ENCODE assay signal across 8 mouse cellular contexts in genomic region chr15:78403896-78404295, GRCm38 (mm10). TPM values are rescaled to one million over a fixed set of nuclear protein-coding genes. Genes with fewer than 3 reads are reported as not detected.
DNase-seq lines count a peak whose midpoint lies in the region; ATAC-seq and TF ChIP-seq lines count a peak whose summit lies in the region.
"Had no signal": no experiment of that assay in that cellular context is flagged by ENCODE, and none has a peak within 500 bp of the region (broad histone marks: within the 10 kb centered on the region; RNA-seq: fewer than 3 reads in every experiment).

No protein-coding gene starts in this region.

- no peaks in the 10 kb centered on the region for H3K36me3 ChIP-seq in forebrain, embryonic 12.5 days (replicated peaks)
- H3K36me3 ChIP-seq in liver, embryonic 12.5 days: peaks cover 13% of the 10 kb centered on the region
- H3K36me3 ChIP-seq in stomach, postnatal 0 days (ENCODE audit: control insufficient read depth, insufficient read depth, low read length): no peaks in the 10 kb centered on the region

- WGBS in forebrain, embryonic 12.5 days: 53% methylated on average over 1 of the region's 1 CpGs
- WGBS in liver, embryonic 12.5 days (ENCODE audit: insufficient replicate concordance): 63% methylated on average over 1 of the region's 1 CpGs
- WGBS in stomach, postnatal 0 days: 5% methylated on average over 1 of the region's 1 CpGs

- H3K4me3 ChIP-seq in forebrain, embryonic 12.5 days (replicated peaks): no peak overlapping the region
- H3K4me3 ChIP-seq in liver, embryonic 12.5 days: peak overlapping the region; percentile 85
- H3K4me3 ChIP-seq in stomach, postnatal 0 days (ENCODE audit: low read depth, low read length): 0 out of 2 replicates have a peak overlapping the region, but pooled peaks have one; percentile 10

- no peak overlapping the region for H3K27ac ChIP-seq in forebrain, embryonic 12.5 days
- H3K27ac ChIP-seq in liver, embryonic 12.5 days: peak overlapping the region; percentile 99
- peak overlapping the region; percentile 66 for H3K27ac ChIP-seq in stomach, postnatal 0 days (replicated peaks)

- peaks cover 42% of the 10 kb centered on the region for H3K4me1 ChIP-seq in forebrain, embryonic 12.5 days
- peaks cover 72% of the 10 kb centered on the region for H3K4me1 ChIP-seq in liver, embryonic 12.5 days
- peaks cover 21% of the 10 kb centered on the region for H3K4me1 ChIP-seq in stomach, postnatal 0 days (replicated peaks; ENCODE audit: control insufficient read depth, insufficient read depth)

- H3K27me3 ChIP-seq in forebrain, embryonic 12.5 days: peaks cover 11% of the 10 kb centered on the region
- peaks cover 14% of the 10 kb centered on the region for H3K27me3 ChIP-seq in liver, embryonic 12.5 days (replicated peaks)
- H3K27me3 ChIP-seq in stomach, postnatal 0 days (ENCODE audit: control insufficient read depth, insufficient read depth, low read length): no peaks in the 10 kb centered on the region

- DNase-seq in retina, postnatal 1 day: peak; percentile 61
- DNase-seq in retina, embryonic 14.5 days (ENCODE audit: low spot score): no peak
- peak; percentile 74 for DNase-seq in heart, postnatal 4 days
- peak; percentile 57 for DNase-seq in stomach, postnatal 0 days (ENCODE audit: low spot score)
- no peak for DNase-seq in thymus, postnatal 0 days (ENCODE audit: low spot score)

- no peak for TF ChIP-seq CTCF in stomach, postnatal 0 days (IDR thresholded peaks at IDR 0.05; ENCODE audit: low read depth)

- no peak for ATAC-seq in forebrain, embryonic 12.5 days (ENCODE audit: low FRiP score)
- ATAC-seq in liver, embryonic 12.5 days: no peak
- ATAC-seq in stomach, postnatal 0 days (ENCODE audit: low FRiP score, low TSS enrichment): no peak

- peak overlapping the region; percentile 15; the same call in 1 of the 2 replicates for H3K4me2 ChIP-seq in forebrain, embryonic 12.5 days
- peak overlapping the region; percentile 93 for H3K4me2 ChIP-seq in liver, embryonic 12.5 days
- H3K4me2 ChIP-seq in stomach, postnatal 0 days (replicated peaks; ENCODE audit: low read depth): peak overlapping the region; percentile 81

- no peaks in the 10 kb centered on the region for H3K9me3 ChIP-seq in forebrain, embryonic 12.5 days
- H3K9me3 ChIP-seq in liver, embryonic 12.5 days (replicated peaks): no peaks in the 10 kb centered on the region
- no peaks in the 10 kb centered on the region for H3K9me3 ChIP-seq in stomach, postnatal 0 days (ENCODE audit: control insufficient read depth, low read length)

- no peak for TF ChIP-seq EP300 in stomach, postnatal 0 days (optimal IDR thresholded peaks at IDR 0.05)

- H3K9ac ChIP-seq in forebrain, embryonic 12.5 days: no peak overlapping the region
- H3K9ac ChIP-seq in liver, embryonic 12.5 days: peak overlapping the region; percentile 96
- peak overlapping the region; percentile 45; the same call in 1 of the 2 replicates for H3K9ac ChIP-seq in stomach, postnatal 0 days (ENCODE audit: low read length)

RNA-seq across cellular contexts. Expression of gene Tst, which starts 1.8 kb away (rescaled TPM):
- 10.1 and 10.3 TPM in 2 replicates for polyA plus RNA-seq in forebrain, embryonic 12.5 days (2016; fragmentation: Nextera tagmentation; extraction: Ambion mirVana)
- 10 to 100 TPM; 16.9 to 20.1 TPM for total RNA-seq in heart, postnatal 4 days (2021)
- 84.9 and 92.8 TPM in 2 replicates for polyA plus RNA-seq in liver, embryonic 12.5 days (2016; fragmentation: Nextera tagmentation; extraction: Ambion mirVana)
- polyA plus RNA-seq in stomach, postnatal 0 days (2015; fragmentation: Nextera tagmentation; extraction: Ambion mirVana): 153 and 177 TPM in 2 replicates
- polyA plus RNA-seq in thymus, postnatal 0 days (2015; fragmentation: Nextera tagmentation; extraction: Ambion mirVana): 60.0 and 68.3 TPM in 2 replicates

RNA-seq across cellular contexts. Expression of gene Mpst, which starts 2.3 kb away (rescaled TPM):
- 1.7 and 2.8 TPM in 2 replicates for polyA plus RNA-seq in forebrain, embryonic 12.5 days (2016; fragmentation: Nextera tagmentation; extraction: Ambion mirVana)
- 10 to 100 TPM; 21.9 to 24.9 TPM for total RNA-seq in heart, postnatal 4 days (2021)
- 3.5 and 4.8 TPM in 2 replicates for polyA plus RNA-seq in liver, embryonic 12.5 days (2016; fragmentation: Nextera tagmentation; extraction: Ambion mirVana)
- polyA plus RNA-seq in stomach, postnatal 0 days (2015; fragmentation: Nextera tagmentation; extraction: Ambion mirVana): 5.6 and 5.7 TPM in 2 replicates
- polyA plus RNA-seq in thymus, postnatal 0 days (2015; fragmentation: Nextera tagmentation; extraction: Ambion mirVana): 3.0 and 4.1 TPM in 2 replicates

RNA-seq across cellular contexts. Expression of gene Tex33, which starts 8.2 kb away (rescaled TPM):
- polyA plus RNA-seq in forebrain, embryonic 12.5 days (2016; fragmentation: Nextera tagmentation; extraction: Ambion mirVana): not detected in 2 replicates
- not detected for total RNA-seq in heart, postnatal 4 days (2021)
- polyA plus RNA-seq in liver, embryonic 12.5 days (2016; fragmentation: Nextera tagmentation; extraction: Ambion mirVana): not detected in 2 replicates
- not detected in 2 replicates for polyA plus RNA-seq in stomach, postnatal 0 days (2015; fragmentation: Nextera tagmentation; extraction: Ambion mirVana)
- 0.39 and 0.55 TPM in 2 replicates for polyA plus RNA-seq in thymus, postnatal 0 days (2015; fragmentation: Nextera tagmentation; extraction: Ambion mirVana)
- total RNA-seq: layer of hippocampus, adult 8-10 months had no signal

RNA-seq across cellular contexts. Expression of gene Kctd17, which starts 24.5 kb away (rescaled TPM):
- 67.3 and 79.6 TPM in 2 replicates for polyA plus RNA-seq in forebrain, embryonic 12.5 days (2016; fragmentation: Nextera tagmentation; extraction: Ambion mirVana)
- total RNA-seq in heart, postnatal 4 days (2021): 10 to 100 TPM; 72.0 to 74.8 TPM
- polyA plus RNA-seq in liver, embryonic 12.5 days (2016; fragmentation: Nextera tagmentation; extraction: Ambion mirVana): 7.6 and 8.8 TPM in 2 replicates
- polyA plus RNA-seq in stomach, postnatal 0 days (2015; fragmentation: Nextera tagmentation; extraction: Ambion mirVana): 25.9 and 26.2 TPM in 2 replicates
- polyA plus RNA-seq in thymus, postnatal 0 days (2015; fragmentation: Nextera tagmentation; extraction: Ambion mirVana): 8.1 and 10.1 TPM in 2 replicates

Comparison
In these comparisons a context has a peak if more than half of its experiments do, and no peak if none do; other contexts are left out.
1. DNase-seq: peak in retina, postnatal 1 day (single experiment), heart, postnatal 4 days (single experiment) and stomach, postnatal 0 days (single experiment); none in retina, embryonic 14.5 days (single experiment) and thymus, postnatal 0 days (single experiment).
2. H3K4me2 ChIP-seq: peak in every context shown above with its lines; median percentile 93 in liver, embryonic 12.5 days; 81 in stomach, postnatal 0 days; 15 in forebrain, embryonic 12.5 days.